Mouse (Mus musculus) cerebral cortex, adult 2 months (tissue): ENCODE data around the gene Hist2h4.

Experiments
- WGBS: fragments of 180-500 bp; shearing (Covaris S2); methylation state at CpG from one replicate; pipeline ENCODE4 v1.1.7; 2018; 5-methylcytosine and 5-hydroxymethylcytosine counted together

Hist2h4 gene

GRCm38 (mm10) chr3:96268776-96269378, 5.8 kb upstream of the Hist2h4 start:
- WGBS = 1% methylated on average over 15 of the region's 44 CpGs

GRCm38 (mm10) chr3:96268051-96268775, 5.1 kb upstream of the Hist2h4 start, which contains the start of gene Hist2h3b:
Gene Hist2h3b, plus strand, starts transcription at chr3:96268654.
- WGBS = 6% methylated on average over 30 of the region's 30 CpGs

GRCm38 (mm10) chr3:96267541-96267940, 4.4 kb upstream of the Hist2h4 start:
- WGBS = 72% methylated on average over 4 of the region's 4 CpGs

- 88% methylated on average over 8 of the region's 8 CpGs for WGBS
Observed at GRCm38 (mm10) chr3:96266132-96266710, 3.1 kb upstream of the Hist2h4 start.

GRCm38 (mm10) chr3:96264404-96264949, 1.4 kb upstream of the Hist2h4 start:
- 75% methylated on average over 7 of the region's 7 CpGs for WGBS

DNA sequence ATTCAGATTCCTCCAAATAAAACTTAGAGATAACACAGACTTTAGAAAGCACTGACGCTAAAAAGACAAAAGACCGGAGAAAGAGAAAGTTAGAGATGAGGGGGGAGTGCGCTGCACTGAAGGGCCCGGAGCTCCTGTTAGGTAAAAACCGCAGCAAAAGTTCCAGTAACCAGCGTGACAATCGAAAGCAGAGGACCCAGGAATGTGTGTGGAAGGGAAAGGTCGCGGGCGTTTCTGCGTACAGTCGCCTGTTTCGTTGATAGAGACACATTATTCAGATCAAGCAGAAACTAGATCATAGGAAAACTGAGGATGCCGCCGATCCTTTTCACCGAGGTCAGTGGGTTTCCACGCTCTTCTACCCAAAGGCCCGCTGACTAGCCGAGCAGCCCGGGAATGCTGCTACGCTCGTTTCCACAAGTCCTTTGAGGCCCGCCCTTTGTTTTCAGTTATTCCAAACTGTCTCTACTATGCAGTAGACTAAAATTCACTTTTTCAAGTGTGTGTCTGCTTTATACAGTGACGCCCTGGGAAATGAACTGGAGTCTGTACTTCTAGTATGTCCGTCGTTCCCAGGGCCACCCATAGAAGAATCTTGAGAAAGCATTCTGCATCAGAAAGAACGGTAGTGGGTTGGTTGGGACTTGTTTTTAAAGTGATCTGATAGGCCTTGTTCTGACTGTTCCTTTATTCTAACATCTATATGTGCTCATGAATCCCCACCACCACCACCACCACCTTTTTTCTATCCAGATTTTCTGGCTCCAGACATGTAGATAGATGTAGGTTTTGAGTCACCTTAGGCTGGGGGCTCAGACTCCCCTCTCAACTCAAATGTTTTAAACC, 670 bp upstream of the Hist2h4 start:
- WGBS = 2% methylated on average over 27 of the region's 27 CpGs

DNA sequence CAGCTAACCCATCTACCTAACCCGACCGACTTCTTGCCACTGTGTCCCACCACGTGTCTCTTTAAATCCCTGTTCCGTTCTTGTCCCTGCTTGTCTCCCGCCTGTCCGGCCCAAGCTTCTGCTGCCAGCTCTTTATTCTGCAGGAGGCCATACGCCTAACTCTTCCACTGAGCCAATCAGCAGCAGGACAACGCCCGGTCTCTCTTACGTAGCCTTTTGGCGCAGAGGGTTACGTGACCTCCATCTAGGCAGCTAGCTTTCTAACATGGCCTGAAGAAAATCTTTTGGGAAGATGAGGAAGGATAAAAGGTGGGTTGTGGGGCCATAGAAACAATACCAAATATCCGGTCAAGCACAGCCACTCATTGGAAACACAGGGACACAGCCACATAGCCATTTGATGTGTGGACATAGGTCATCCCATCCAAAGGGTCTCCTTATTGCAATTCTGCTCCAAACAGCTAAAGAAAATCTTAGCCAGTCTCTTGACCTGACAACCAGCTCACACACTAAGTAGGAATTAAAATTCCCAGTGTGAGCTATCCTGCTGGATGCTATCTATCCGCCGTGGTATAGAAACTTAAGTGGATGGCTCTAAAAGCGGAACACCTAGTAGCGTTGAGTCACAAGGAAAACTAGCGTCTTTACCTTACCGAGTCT, 765 bp downstream of the Hist2h4 start:
- WGBS = 1% methylated on average over 19 of the region's 19 CpGs

- WGBS = 40% methylated on average over 3 of the region's 3 CpGs
Observed at GRCm38 (mm10) chr3:96261623-96262022, 1.5 kb downstream of the Hist2h4 start.

DNA sequence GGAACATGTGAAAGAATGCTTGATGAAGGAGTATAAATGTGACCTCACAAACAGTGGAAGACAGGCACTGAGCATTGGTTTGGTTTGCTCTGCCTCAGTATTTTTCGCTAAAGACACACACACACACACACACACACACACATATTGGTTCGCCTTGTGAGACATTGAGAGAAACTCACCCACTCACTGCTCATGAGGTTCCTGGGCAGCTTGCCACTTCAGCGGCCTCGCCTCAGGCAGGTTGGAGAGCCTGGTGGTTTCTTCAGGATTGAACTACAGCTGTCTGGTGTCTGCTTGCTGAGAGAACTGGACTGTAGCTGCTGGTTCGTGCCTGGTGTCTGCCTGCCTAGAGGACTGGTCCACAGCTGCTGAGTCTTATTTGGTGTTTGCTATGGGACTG, 2.9 kb downstream of the Hist2h4 start:
- WGBS = 73% methylated on average over 5 of the region's 5 CpGs

GRCm38 (mm10) chr3:96257190-96257589, 5.9 kb downstream of the Hist2h4 start:
- 90% methylated on average over 3 of the region's 3 CpGs for WGBS

- 78% methylated on average over 5 of the region's 5 CpGs for WGBS
Observed at GRCm38 (mm10) chr3:96255926-96256593, 7.1 kb downstream of the Hist2h4 start.

DNA sequence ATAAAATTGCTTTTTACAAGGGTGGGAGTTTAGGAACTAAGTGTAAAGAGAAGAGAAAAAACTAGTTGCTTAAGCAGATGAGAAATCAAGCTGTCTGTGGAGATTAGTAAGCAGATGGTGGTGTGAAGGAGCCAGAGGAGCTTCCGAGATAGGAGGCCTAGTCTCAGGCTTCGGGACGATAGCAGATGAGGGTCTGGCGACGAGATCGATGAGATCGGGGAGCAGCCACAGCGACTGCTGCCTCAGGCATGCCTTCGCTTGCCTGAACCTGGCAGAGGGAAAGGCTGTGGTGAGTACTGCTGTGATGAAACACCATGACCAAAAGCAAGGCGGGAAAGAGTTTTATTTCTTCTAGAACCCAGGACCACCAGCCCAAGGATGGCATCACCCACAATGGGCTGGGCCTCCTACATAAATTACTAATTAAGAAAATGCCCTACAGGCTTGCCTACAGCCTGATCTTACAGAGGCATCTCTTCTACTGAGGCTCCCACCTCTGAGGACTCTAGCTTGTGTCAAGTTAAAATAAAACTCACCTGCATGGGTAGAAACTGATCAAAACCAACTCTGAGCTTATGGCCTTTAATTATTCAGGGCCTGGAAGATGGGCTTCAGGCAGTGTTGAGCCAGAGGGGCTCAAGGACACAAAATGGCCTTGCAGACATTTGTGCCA, 8.3 kb downstream of the Hist2h4 start:
- 58% methylated on average over 10 of the region's 10 CpGs for WGBS

DNA sequence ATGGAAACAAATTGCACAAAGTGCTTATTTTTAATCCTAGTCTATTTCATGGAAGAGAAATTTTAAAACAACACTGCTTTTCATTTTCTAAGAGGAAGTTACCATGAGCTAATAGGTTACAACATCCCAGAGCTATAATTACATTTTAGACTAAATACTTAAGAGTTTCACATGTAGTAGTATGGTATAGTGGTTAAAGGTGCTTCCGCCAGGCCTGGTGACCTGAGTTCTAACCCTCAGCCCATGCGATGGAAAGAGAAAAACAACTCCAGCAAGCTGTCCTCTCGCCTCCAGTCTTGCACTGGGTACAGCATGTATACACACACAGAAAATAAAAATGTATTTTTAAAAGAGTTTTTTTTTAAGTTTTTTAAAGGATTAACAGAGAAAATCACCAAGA, 11.3 kb downstream of the Hist2h4 start:
- 89% methylated on average over 3 of the region's 3 CpGs for WGBS

GRCm38 (mm10) chr3:96250890-96251289, 12.2 kb downstream of the Hist2h4 start:
- WGBS = 85% methylated on average over 3 of the region's 3 CpGs

- WGBS = 67% methylated on average over 4 of the region's 4 CpGs
Observed at GRCm38 (mm10) chr3:96249034-96249345, 14.1 kb downstream of the Hist2h4 start.

DNA sequence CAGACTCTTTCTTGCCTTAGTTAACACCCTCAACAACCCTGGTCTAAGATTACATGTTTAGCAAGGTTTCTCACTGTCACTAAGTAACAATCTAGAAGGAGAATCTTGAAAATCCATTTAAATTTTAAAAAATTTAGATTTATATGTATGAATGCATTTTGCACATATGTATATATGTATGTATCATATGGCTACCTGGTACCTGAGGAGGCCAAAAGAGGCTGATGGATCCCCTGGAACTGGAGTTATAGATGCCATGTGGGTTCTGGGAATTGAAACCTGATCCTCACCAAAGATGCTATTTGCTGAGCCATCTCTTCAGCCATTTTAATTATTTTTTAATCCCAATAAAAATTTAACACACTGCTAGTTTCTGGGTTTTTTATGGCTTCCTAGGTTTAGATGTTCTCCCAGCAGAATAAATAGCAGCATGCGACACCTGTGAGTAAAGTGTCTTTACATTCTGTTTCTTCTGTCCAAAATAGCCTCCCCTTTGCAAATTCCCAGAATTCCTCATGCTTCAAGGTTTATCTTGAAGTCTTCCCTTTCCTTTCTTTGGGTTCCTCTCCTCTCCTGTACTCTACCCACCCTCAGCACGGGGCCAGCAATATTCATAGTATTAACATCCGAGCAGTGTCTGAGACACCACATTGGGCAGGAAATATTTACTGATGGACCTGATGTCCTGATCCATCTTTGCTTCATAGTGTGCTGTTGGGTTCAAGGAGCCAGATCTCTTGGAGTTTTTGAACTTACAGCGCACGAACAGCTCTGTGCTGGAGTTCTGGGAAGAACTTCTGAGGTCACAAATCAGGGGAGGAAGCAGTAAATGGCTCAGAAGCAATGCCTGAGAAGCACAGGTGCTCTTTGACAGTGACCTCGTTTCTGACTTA, 14.7 kb downstream of the Hist2h4 start:
- WGBS = 65% methylated on average over 6 of the region's 6 CpGs

DNA sequence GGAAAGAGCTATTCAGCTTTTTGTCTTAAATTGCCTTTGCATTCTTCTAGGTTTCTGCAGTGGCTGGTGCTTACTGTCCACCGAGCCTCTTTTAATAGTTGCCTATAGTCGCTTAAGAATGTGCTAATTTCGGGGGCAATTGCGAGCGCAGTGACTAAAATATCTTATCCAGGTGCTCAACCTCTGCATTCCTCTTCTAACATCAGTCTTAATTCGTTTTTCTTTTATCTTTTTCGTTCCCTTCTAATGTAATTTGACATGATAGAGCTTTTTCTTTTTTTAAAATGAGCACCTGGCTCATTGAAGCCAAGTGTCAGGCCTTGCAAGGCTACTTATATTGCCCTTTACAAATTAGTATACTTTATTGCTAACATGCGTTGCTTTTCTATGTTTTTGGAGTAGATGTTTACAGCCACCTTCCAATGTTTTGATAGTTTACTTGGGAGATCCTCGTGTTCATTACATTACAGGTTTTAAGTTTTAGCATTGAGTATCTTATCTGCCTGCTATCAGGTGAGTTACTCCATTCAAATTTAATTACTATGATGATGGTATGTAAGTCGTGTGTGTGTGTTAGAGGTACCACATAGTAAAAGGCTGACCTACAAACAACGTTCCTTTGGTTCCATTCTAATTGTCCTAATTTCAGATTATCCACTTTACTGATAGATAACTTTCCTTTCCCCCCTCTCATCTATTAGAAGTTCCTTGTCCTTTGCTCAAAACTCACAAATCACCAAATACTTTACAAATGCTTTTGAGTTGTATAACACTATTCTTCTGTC, 15.6 kb downstream of the Hist2h4 start:
- 46% methylated on average over 11 of the region's 11 CpGs for WGBS

DNA sequence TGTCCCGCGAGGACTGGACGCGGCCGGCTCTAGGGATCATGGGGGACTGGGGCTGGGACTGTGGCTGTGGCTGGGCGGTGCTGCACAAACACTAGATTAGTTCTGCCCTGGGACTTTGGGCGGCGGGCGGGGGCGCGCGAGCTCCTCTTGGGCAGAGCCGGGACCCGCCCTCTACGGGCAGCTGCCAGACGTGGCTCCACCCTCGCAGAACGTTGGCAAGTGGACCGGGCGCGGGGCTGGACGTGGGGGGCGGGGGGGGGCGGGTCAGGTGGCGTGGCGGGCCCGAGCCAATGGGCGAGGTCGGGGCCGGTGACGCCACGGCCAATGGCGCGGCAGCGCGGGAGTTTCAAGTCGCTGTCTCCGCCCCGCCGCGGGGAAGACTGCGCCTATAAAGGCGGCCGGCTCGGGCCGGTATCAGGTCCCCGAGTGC, 16.7 kb downstream of the Hist2h4 start, which contains the start of gene Hist2h3c1:
TSS of gene Hist2h3c1 (plus strand) at position 259 of the 430 bp plus-strand sequence.
- WGBS = under 1% methylated on average over 20 of the region's 47 CpGs
